Mouse (Mus musculus) G1E (cell line): ENCODE measurements at regions not wholly inside any gene's neighbourhood (a gene's known extent, or its start where the extent isn't known, plus 50 kb on each side); places are given as distances from the start of the nearest gene placed in this dataset.

Experiments used
- CTCF ChIP-seq: IDR thresholded peaks from 2 replicates; pipeline ENCODE4 v1.5.1; 2012; ENCODE audit warnings: low read depth, low read length, inconsistent platforms, mixed read lengths
- POLR2AphosphoS5 ChIP-seq: IDR thresholded peaks from 2 replicates; pipeline ENCODE4 v1.6.1; 2012; ENCODE audit warnings: low read depth, low read length, inconsistent platforms; ENCODE audit not compliant: insufficient replicate concordance

- TF ChIP-seq POLR2AphosphoS5 (no peak), CTCF (no peak)
These were observed 570.8 kb upstream of the Smc2 start for GRCm38 (mm10) chr4:51868250-51868649.
